Mouse (Mus musculus) kidney, postnatal 14 days (tissue): ENCODE data around the gene Appbp2.
"Not testable (repeated sequence)": the region's sequence is repeated elsewhere in the genome, so short reads cannot be mapped to it uniquely, and the experiment has no call there.

ENCODE experiments used
- DNase-seq: peaks from one replicate; pipeline ENCODE4 v3.0.0; 2022; ENCODE audit warnings: mixed read lengths

The Appbp2 gene

GRCm38 (mm10) chr11:85219014-85219413, 15.9 kb downstream of the Appbp2 start:
- no peak for DNase-seq

GRCm38 (mm10) chr11:85214679-85215078, 20.3 kb downstream of the Appbp2 start:
- DNase-seq = no peak

GRCm38 (mm10) chr11:85213215-85213614, 21.7 kb downstream of the Appbp2 start:
- no peak for DNase-seq

GRCm38 (mm10) chr11:85211151-85211550, 23.8 kb downstream of the Appbp2 start:
- no peak for DNase-seq

GRCm38 (mm10) chr11:85206231-85206630, 28.7 kb downstream of the Appbp2 start:
- no peak for DNase-seq

- no peak for DNase-seq
Measured at GRCm38 (mm10) chr11:85198906-85199305, 36.0 kb downstream of the Appbp2 start.

GRCm38 (mm10) chr11:85196046-85196445, 38.9 kb downstream of the Appbp2 start:
- DNase-seq = no peak

GRCm38 (mm10) chr11:85194206-85194605, 40.7 kb downstream of the Appbp2 start:
- no peak for DNase-seq

GRCm38 (mm10) chr11:85190741-85191140, 44.2 kb downstream of the Appbp2 start:
- no peak for DNase-seq

- DNase-seq = no peak
Measured at GRCm38 (mm10) chr11:85189110-85189509, 45.8 kb downstream of the Appbp2 start.

GRCm38 (mm10) chr11:85184839-85185238, 50.1 kb downstream of the Appbp2 start:
- no peak for DNase-seq

GRCm38 (mm10) chr11:85184082-85184481, 50.8 kb downstream of the Appbp2 start:
- DNase-seq = peak; percentile 54

GRCm38 (mm10) chr11:85183284-85183779, 51.6 kb downstream of the Appbp2 start:
- DNase-seq = no peak

GRCm38 (mm10) chr11:85182617-85183283, 52.2 kb downstream of the Appbp2 start:
- peak; percentile 76 for DNase-seq

- no peak for DNase-seq
Measured at GRCm38 (mm10) chr11:85178413-85178812, 56.5 kb downstream of the Appbp2 start.

GRCm38 (mm10) chr11:85177761-85178160, 57.2 kb downstream of the Appbp2 start:
- no peak for DNase-seq

- no peak for DNase-seq
Measured at GRCm38 (mm10) chr11:85175941-85176340, 59.0 kb downstream of the Appbp2 start.

- peak; percentile 10 for DNase-seq
Measured at GRCm38 (mm10) chr11:85170833-85171232, 64.1 kb downstream of the Appbp2 start.

GRCm38 (mm10) chr11:85170058-85170740, 64.7 kb downstream of the Appbp2 start, which contains the start of gene 1700125H20Rik:
1700125H20Rik (plus strand) TSS chr11:85170404.
- DNase-seq = peak; percentile 92

GRCm38 (mm10) chr11:85167503-85167902, 67.4 kb downstream of the Appbp2 start:
- no peak for DNase-seq

GRCm38 (mm10) chr11:85164371-85164770, 70.6 kb downstream of the Appbp2 start:
- no peak for DNase-seq

- DNase-seq = not testable (repeated sequence)
Measured at GRCm38 (mm10) chr11:85163014-85163413, 71.9 kb downstream of the Appbp2 start.

- DNase-seq = no peak
Measured at GRCm38 (mm10) chr11:85157301-85157700, 77.6 kb downstream of the Appbp2 start.

GRCm38 (mm10) chr11:85152256-85152930, 82.5 kb downstream of the Appbp2 start:
- no peak for DNase-seq
